Mouse (Mus musculus) hindbrain, embryonic 16.5 days (tissue): ENCODE measurements around the gene Col18a1. TPM values are rescaled to one million over a fixed set of nuclear protein-coding genes. Genes with fewer than 3 reads are reported as not detected.

ENCODE experiments used
- ATAC-seq: fragments of 200-750 bp; cut with Nextera tagmentation; 2 replicates; pipeline ENCODE4 v1.8.0; 2017; ENCODE audit warnings: moderate TSS enrichment, moderate library complexity
- H3K27ac ChIP-seq: fragments of 300-500 bp; sonication (generic); 2 replicates; pipeline ENCODE4 v1.5.1; 2014; ENCODE audit warnings: low read depth, mild to moderate bottlenecking, control low read depth, low read length, moderate library complexity
- H3K27me3 ChIP-seq: fragments of 300-500 bp; sonication (generic); replicated peaks from 2 replicates; pipeline ENCODE4 v1.6.1; 2014; ENCODE audit warnings: low read length; ENCODE audit not compliant: control insufficient read depth, insufficient read depth
- H3K36me3 ChIP-seq: fragments of 300-500 bp; sonication (generic); 2 replicates; pipeline ENCODE4 v1.6.1; 2014; ENCODE audit warnings: mild to moderate bottlenecking, low read length, moderate library complexity, mixed read lengths; ENCODE audit not compliant: control insufficient read depth, insufficient read depth
- H3K4me1 ChIP-seq: fragments of 300-500 bp; sonication (generic); 2 replicates; pipeline ENCODE4 v1.6.1; 2014; ENCODE audit warnings: low read depth, low read length; ENCODE audit not compliant: control insufficient read depth, insufficient read depth
- H3K4me2 ChIP-seq: fragments of 300-500 bp; sonication (generic); 2 replicates; pipeline ENCODE4 v1.6.1; 2014; ENCODE audit warnings: mild to moderate bottlenecking, low read length, control low read depth, moderate library complexity
- H3K4me3 ChIP-seq: fragments of 300-500 bp; sonication (generic); 2 replicates; pipeline ENCODE4 v1.5.1; 2014; ENCODE audit warnings: mild to moderate bottlenecking, low read length, control low read depth, moderate library complexity
- H3K9ac ChIP-seq: fragments of 300-500 bp; sonication (generic); 2 replicates; pipeline ENCODE4 v1.6.1; 2014; ENCODE audit warnings: low read depth, mild to moderate bottlenecking, control low read depth, low read length, moderate library complexity
- H3K9me3 ChIP-seq: fragments of 300-500 bp; sonication (generic); 2 replicates; pipeline ENCODE4 v1.6.1; 2014; ENCODE audit warnings: mild to moderate bottlenecking, low read length, moderate library complexity; ENCODE audit not compliant: control insufficient read depth
- WGBS: fragments of 180-500 bp; shearing (Covaris S2); extraction: QIAGEN DNeasy Blood & Tissue Kit; methylation state at CpG from one replicate; pipeline ENCODE4 v1.1.7; 2014; 5-methylcytosine and 5-hydroxymethylcytosine counted together
- polyA plus RNA-seq: library from polyadenylated mRNA; unstranded; fragments of >200 nt; fragmentation: Nextera tagmentation; extraction: Ambion mirVana; gene quantifications from 2 replicates; pipeline ENCODE4 v1.2.1, GENCODE M21; 2015

Gene Col18a1
- polyA plus RNA-seq, 1 experiment from 2014 or later = 26.4 TPM

GRCm38 (mm10) chr10:77164437-77165052 lies 1.8 kb downstream of the Col18a1 start:
- no peaks in the 10 kb centered on the region for H3K36me3 ChIP-seq
- no peak for ATAC-seq

GRCm38 (mm10) chr10:77164041-77164436 lies 2.3 kb downstream of the Col18a1 start:
- Histone ChIP-seq H3K36me3 (no peaks in the 10 kb centered on the region), H3K4me1 (peaks cover 17% of the 10 kb centered on the region), H3K9me3 (no peaks in the 10 kb centered on the region), H3K4me2 (no peak overlapping the region), H3K4me3 (no peak overlapping the region), H3K27ac (no peak overlapping the region), H3K9ac (no peak overlapping the region), H3K27me3 (peaks cover 18% of the 10 kb centered on the region)
- 35% methylated on average over 5 of the region's 5 CpGs for WGBS
- no peak for ATAC-seq

More at GRCm38 (mm10) chr10:77164437-77165052, 1.8 kb downstream of the Col18a1 start:
- no peaks in the 10 kb centered on the region for H3K9me3 ChIP-seq
- H3K9ac ChIP-seq = no peak overlapping the region
- no peak overlapping the region for H3K4me3 ChIP-seq
- WGBS = 4% methylated on average over 8 of the region's 9 CpGs
- peaks cover 17% of the 10 kb centered on the region for H3K4me1 ChIP-seq
- peak overlapping the region; percentile 29 for H3K4me2 ChIP-seq
- peaks cover 18% of the 10 kb centered on the region for H3K27me3 ChIP-seq
- no peak overlapping the region for H3K27ac ChIP-seq

GRCm38 (mm10) chr10:77163392-77163977 lies 2.9 kb downstream of the Col18a1 start:
- Histone ChIP-seq H3K36me3 (no peaks in the 10 kb centered on the region), H3K27ac (no peak overlapping the region), H3K4me3 (no peak overlapping the region), H3K27me3 (peaks cover 18% of the 10 kb centered on the region), H3K9ac (no peak overlapping the region; the same call in 1 of the 2 replicates), H3K4me2 (no peak overlapping the region), H3K4me1 (peaks cover 17% of the 10 kb centered on the region), H3K9me3 (no peaks in the 10 kb centered on the region)
- ATAC-seq = no peak
- WGBS = 53% methylated on average over 4 of the region's 4 CpGs

DNA sequence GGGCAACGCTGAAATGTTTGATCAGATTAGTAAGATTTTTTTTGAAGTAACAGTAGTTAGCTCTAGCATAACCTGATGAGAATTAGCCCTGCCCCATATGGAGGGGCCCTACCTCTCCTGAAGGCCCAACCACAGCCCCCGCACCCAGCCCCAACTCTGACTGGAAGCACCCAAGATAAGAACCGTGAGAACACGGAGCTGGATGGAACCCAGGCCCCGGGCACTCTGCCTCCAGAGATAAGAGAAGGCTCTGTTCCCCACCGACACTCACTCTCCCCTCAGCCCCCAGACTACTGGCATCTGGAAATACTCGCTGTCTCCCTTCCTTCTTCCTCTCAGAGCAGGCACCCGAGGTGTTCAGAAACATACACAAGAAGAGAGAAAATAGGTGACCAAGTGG lies 6.8 kb downstream of the Col18a1 start:
- H3K36me3 ChIP-seq = no peaks in the 10 kb centered on the region
- no peaks in the 10 kb centered on the region; the same call in none of the 2 replicates for H3K27me3 ChIP-seq
- H3K9me3 ChIP-seq = no peaks in the 10 kb centered on the region
- WGBS = 76% methylated on average over 8 of the region's 8 CpGs
- H3K4me3 ChIP-seq = no peak overlapping the region
- no peak overlapping the region for H3K4me2 ChIP-seq
- H3K27ac ChIP-seq = no peak overlapping the region
- no peak overlapping the region for H3K9ac ChIP-seq
- peaks cover 10% of the 10 kb centered on the region for H3K4me1 ChIP-seq
- ATAC-seq = no peak

DNA sequence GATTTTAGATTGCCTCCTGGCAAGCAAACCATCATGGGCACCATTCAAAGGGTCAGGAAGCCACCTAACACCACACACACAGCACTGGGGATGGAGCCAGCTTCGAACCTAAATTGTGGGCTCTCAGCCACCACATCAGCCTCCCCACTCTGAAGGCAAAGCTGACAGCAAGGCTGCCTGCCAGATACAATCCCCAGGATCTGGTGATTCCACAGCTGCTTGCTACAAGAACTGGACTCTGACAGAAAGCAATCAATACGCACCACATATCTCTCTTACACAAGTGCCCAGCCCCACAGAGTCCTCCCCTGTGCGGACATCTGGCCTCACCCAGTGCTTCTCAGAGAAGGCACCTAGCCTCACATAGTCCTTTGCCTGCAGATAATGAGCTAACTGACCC lies 7.4 kb downstream of the Col18a1 start:
- H3K36me3 ChIP-seq = no peaks in the 10 kb centered on the region
- WGBS = 67% methylated on average over 3 of the region's 3 CpGs
- H3K9me3 ChIP-seq = no peaks in the 10 kb centered on the region
- H3K4me3 ChIP-seq = no peak overlapping the region
- H3K27ac ChIP-seq = no peak overlapping the region
- no peak for ATAC-seq
- no peaks in the 10 kb centered on the region; the same call in 1 of the 2 replicates for H3K27me3 ChIP-seq
- peaks cover 10% of the 10 kb centered on the region for H3K4me1 ChIP-seq
- H3K4me2 ChIP-seq = no peak overlapping the region
- no peak overlapping the region for H3K9ac ChIP-seq

DNA sequence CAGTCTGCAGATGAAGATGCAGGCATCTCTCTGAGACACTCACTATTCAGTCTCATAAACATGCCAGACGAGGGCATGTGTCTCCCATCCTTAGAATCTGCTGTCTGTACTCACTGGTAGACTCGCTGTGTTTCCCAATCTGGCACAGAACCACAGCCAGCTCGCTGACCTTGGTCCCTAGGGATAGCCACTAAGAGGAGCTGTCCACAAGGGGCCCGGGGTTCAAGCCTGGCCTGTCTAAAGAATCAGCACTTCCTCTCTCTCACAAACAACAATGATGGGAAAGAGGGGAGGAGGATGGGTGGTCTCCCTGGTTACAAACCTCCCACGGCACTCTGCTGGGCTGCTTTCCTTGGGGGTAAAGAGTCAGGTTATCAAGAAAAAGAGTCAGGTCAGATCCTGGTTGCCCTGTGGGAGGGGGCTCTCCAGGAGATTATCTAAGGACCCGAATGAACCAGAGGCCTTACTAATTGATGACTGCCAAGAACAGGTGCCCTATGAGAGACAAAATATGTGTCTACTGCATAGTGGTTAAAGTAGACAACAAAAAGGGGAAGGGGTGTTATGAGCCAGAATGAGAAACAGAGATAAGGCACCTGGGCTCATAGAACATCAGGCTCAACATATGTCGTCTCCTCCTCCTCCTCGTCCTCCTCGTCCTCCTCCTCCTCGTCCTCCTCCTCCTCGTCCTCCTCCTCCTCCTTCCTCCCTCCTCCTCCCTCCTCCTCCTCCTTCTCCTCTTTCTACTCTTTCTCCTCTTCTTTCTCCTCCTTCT lies 8.9 kb downstream of the Col18a1 start:
- ATAC-seq = no peak
- WGBS = 30% methylated on average over 11 of the region's 11 CpGs

GRCm38 (mm10) chr10:77152178-77152621 lies 14.1 kb downstream of the Col18a1 start:
- 6% methylated on average over 2 of the region's 2 CpGs for WGBS
- H3K4me2 ChIP-seq = no peak overlapping the region

More for the DNA sequence above, 8.9 kb downstream of the Col18a1 start:
- no peak overlapping the region for H3K9ac ChIP-seq
- H3K36me3 ChIP-seq = no peaks in the 10 kb centered on the region
- H3K4me3 ChIP-seq = no peak overlapping the region
- H3K4me1 ChIP-seq = peaks cover 10% of the 10 kb centered on the region
- H3K27me3 ChIP-seq = no peaks in the 10 kb centered on the region; the same call in 1 of the 2 replicates
- H3K4me2 ChIP-seq = no peak overlapping the region
- no peak overlapping the region for H3K27ac ChIP-seq
- H3K9me3 ChIP-seq = no peaks in the 10 kb centered on the region

DNA sequence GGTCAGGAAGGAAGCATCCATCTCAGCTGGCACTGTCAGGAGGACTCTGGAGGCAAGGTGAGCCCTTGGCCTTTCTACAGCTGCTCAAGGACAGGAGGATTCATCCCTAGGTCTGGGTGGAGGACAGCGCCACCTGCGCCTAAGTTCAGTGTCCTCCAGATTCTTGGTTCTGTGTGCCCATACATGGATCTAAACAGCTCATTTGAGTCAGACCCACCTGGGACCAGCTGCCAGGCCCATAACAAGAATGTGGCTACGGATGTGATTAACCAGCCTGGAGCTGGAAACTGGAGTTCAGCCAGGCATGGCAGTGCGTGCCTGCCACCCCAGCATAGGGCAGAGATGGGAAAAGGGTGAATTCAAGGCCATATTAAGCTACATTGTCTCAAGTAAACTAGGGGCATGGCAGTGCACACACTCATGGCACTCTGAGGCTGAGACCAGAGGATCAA lies 14.8 kb downstream of the Col18a1 start:
- WGBS = 22% methylated on average over 4 of the region's 4 CpGs
- Histone ChIP-seq H3K4me1 (peaks cover 25% of the 10 kb centered on the region), H3K9me3 (no peaks in the 10 kb centered on the region), H3K27ac (0 out of 2 replicates have a peak overlapping the region, but pooled peaks have one; percentile 23), H3K4me3 (no peak overlapping the region), H3K4me2 (peak overlapping the region; percentile 2), H3K36me3 (no peaks in the 10 kb centered on the region), H3K9ac (peak overlapping the region; percentile 18; the same call in 1 of the 2 replicates), H3K27me3 (no peaks in the 10 kb centered on the region)
- 0 out of 2 replicates have a peak, but pooled peaks have one; percentile 26 for ATAC-seq

More at GRCm38 (mm10) chr10:77152178-77152621, 14.1 kb downstream of the Col18a1 start:
- Histone ChIP-seq H3K36me3 (no peaks in the 10 kb centered on the region), H3K9ac (no peak overlapping the region), H3K27me3 (no peaks in the 10 kb centered on the region), H3K9me3 (no peaks in the 10 kb centered on the region), H3K4me1 (peaks cover 26% of the 10 kb centered on the region), H3K27ac (no peak overlapping the region), H3K4me3 (no peak overlapping the region)
- peak; percentile 54; the same call in 1 of the 2 replicates for ATAC-seq
